Mouse (Mus musculus) thymus, adult 18-20 months (tissue): ENCODE measurements at regions not wholly inside any gene's neighbourhood (a gene's known extent, or its start where the extent isn't known, plus 50 kb on each side); places are given as distances from the start of the nearest gene placed in this dataset.
A peak's percentile ranks its signal among the peaks of the same experiment; 100 is the strongest.
"Not testable (repeated sequence)": the region's sequence is repeated elsewhere in the genome, so short reads cannot be mapped to it uniquely, and the experiment has no call there.

Source experiments
- DNase-seq, 2 experiments: peaks; one replicate each; pipeline ENCODE4 v3.0.0; 2022; ENCODE audit warnings: mixed read lengths in 2 of 2

GRCm38 (mm10) chrX:166809165-166809564 is 223.6 kb upstream of the Egfl6 start:
- no peak for DNase-seq

GRCm38 (mm10) chrX:166808207-166808606 is 222.7 kb upstream of the Egfl6 start:
- no peak for DNase-seq

- DNase-seq, result no peak
These were observed 220.4 kb upstream of the Egfl6 start for GRCm38 (mm10) chrX:166805957-166806356.

GRCm38 (mm10) chrX:166805480-166805879 is 220.0 kb upstream of the Egfl6 start:
- DNase-seq, result no peak

- DNase-seq, result peak; percentile 40 to 50
These were observed 217.7 kb upstream of the Egfl6 start for GRCm38 (mm10) chrX:166803246-166803645.

- no peak for DNase-seq
These were observed 215.5 kb upstream of the Egfl6 start for GRCm38 (mm10) chrX:166801017-166801416.

- no peak for DNase-seq
These were observed 210.1 kb upstream of the Egfl6 start for GRCm38 (mm10) chrX:166795651-166796050.

GRCm38 (mm10) chrX:166789031-166789430 is 203.5 kb upstream of the Egfl6 start:
- no peak for DNase-seq

- DNase-seq, result not testable (repeated sequence)
These were observed 201.6 kb upstream of the Egfl6 start for GRCm38 (mm10) chrX:166787137-166787536.

- DNase-seq, result no peak
These were observed 200.1 kb upstream of the Egfl6 start for GRCm38 (mm10) chrX:166785615-166786014.

GRCm38 (mm10) chrX:166783377-166783776 is 197.9 kb upstream of the Egfl6 start:
- no peak for DNase-seq

GRCm38 (mm10) chrX:166779334-166780092 is 194.0 kb upstream of the Egfl6 start:
- DNase-seq, result no peak

GRCm38 (mm10) chrX:166773408-166773854 is 187.9 kb upstream of the Egfl6 start:
- no peak for DNase-seq

GRCm38 (mm10) chrX:166766991-166767390 is 181.5 kb upstream of the Egfl6 start:
- DNase-seq, result no peak

- no peak for DNase-seq
These were observed 180.1 kb upstream of the Egfl6 start for GRCm38 (mm10) chrX:166765647-166766046.

GRCm38 (mm10) chrX:166762098-166762497 is 176.6 kb upstream of the Egfl6 start:
- DNase-seq, result no peak

- DNase-seq, result no peak
These were observed 171.6 kb upstream of the Egfl6 start for GRCm38 (mm10) chrX:166757152-166757551.

GRCm38 (mm10) chrX:166754967-166755654 is 169.6 kb upstream of the Egfl6 start:
- DNase-seq, result no peak

- DNase-seq, result no peak
These were observed 163.6 kb upstream of the Egfl6 start for GRCm38 (mm10) chrX:166749055-166749679.

- no peak for DNase-seq
These were observed 145.8 kb upstream of the Egfl6 start for GRCm38 (mm10) chrX:166731354-166731753.

GRCm38 (mm10) chrX:166728622-166728928 is 143.1 kb upstream of the Egfl6 start:
- no peak for DNase-seq

- no peak for DNase-seq
These were observed 142.5 kb upstream of the Egfl6 start for GRCm38 (mm10) chrX:166727823-166728621.
